Mouse (Mus musculus) neural tube, embryonic 15.5 days (tissue): ENCODE results near the gene Abca12. TPM values are rescaled to one million over a fixed set of nuclear protein-coding genes. Genes with fewer than 3 reads are reported as not detected.

Experiments used
- ATAC-seq: fragments of 200-750 bp; cut with Nextera tagmentation; 2 replicates; pipeline ENCODE4 v1.8.0; 2017; ENCODE audit warnings: mild to moderate bottlenecking, moderate TSS enrichment, moderate library complexity; ENCODE audit not compliant: low FRiP score
- H3K27ac ChIP-seq: fragments of 300-500 bp; sonication (generic); replicated peaks from 2 replicates; pipeline ENCODE4 v1.5.1; 2015; ENCODE audit warnings: mild to moderate bottlenecking, inconsistent platforms
- H3K27me3 ChIP-seq: fragments of 300-500 bp; sonication (generic); replicated peaks from 2 replicates; pipeline ENCODE4 v1.6.1; 2015; ENCODE audit warnings: inconsistent platforms
- H3K36me3 ChIP-seq: fragments of 300-500 bp; sonication (generic); 2 replicates; pipeline ENCODE4 v1.6.1; 2015; ENCODE audit warnings: inconsistent platforms
- H3K4me1 ChIP-seq: fragments of 300-500 bp; sonication (generic); 2 replicates; pipeline ENCODE4 v1.6.1; 2015; ENCODE audit warnings: inconsistent platforms
- H3K4me2 ChIP-seq: fragments of 300-500 bp; sonication (generic); 2 replicates; pipeline ENCODE4 v1.6.1; 2015; ENCODE audit warnings: inconsistent platforms, mild to moderate bottlenecking, moderate library complexity
- H3K4me3 ChIP-seq: fragments of 300-500 bp; sonication (generic); replicated peaks from 2 replicates; pipeline ENCODE4 v1.5.1; 2015; ENCODE audit warnings: mild to moderate bottlenecking, inconsistent platforms
- H3K9ac ChIP-seq: fragments of 300-500 bp; sonication (generic); replicated peaks from 2 replicates; pipeline ENCODE4 v1.6.1; 2015; ENCODE audit warnings: mild to moderate bottlenecking, inconsistent platforms
- H3K9me3 ChIP-seq: fragments of 300-500 bp; sonication (generic); replicated peaks from 2 replicates; pipeline ENCODE4 v1.6.1; 2016; ENCODE audit warnings: inconsistent platforms
- WGBS: fragments of 180-500 bp; shearing (Covaris S2); methylation state at CpG from one replicate; pipeline ENCODE4 v1.1.7; 2015; ENCODE audit warnings: mixed read lengths; 5-methylcytosine and 5-hydroxymethylcytosine counted together
- polyA plus RNA-seq: library from polyadenylated mRNA; unstranded; fragments of >200 nt; fragmentation: Nextera tagmentation; extraction: Ambion mirVana; gene quantifications from 2 replicates; pipeline ENCODE4 v1.2.1, GENCODE M21; 2015

Abca12 gene
- polyA plus RNA-seq, 1 experiment from 2014 or later: 0.12 TPM

GRCm38 (mm10) chr1:71266630-71267029, 148.1 kb downstream of the Abca12 start:
- H3K9me3 ChIP-seq: no peaks in the 10 kb centered on the region
- 71% methylated on average over 8 of the region's 8 CpGs for WGBS
- no peak overlapping the region for H3K27ac ChIP-seq
- ATAC-seq: no peak
- H3K4me2 ChIP-seq: no peak overlapping the region
- no peaks in the 10 kb centered on the region for H3K27me3 ChIP-seq
- H3K4me1 ChIP-seq: no peaks in the 10 kb centered on the region
- no peaks in the 10 kb centered on the region for H3K36me3 ChIP-seq
- no peak overlapping the region for H3K9ac ChIP-seq
- H3K4me3 ChIP-seq: no peak overlapping the region

DNA sequence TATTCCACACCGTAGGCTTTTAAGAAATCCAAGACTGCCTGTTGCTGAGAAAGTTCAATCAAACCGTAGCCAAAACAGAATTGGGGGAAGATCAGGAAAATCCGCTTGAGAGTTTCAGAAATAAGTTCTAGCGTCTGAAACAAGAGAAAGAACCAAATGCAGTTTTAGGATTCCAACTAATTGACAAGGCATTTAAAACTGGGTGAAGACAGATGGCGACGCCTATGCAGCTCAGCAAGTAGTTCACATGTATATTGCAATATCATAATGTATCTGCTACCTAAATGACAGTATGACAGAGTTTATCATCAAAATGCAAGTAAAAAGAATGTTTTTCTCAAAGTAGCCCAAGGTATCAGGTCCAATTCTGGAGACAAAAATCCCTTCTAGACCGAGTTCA, 151.2 kb downstream of the Abca12 start:
- no peak overlapping the region for H3K9ac ChIP-seq
- H3K27ac ChIP-seq: no peak overlapping the region
- no peaks in the 10 kb centered on the region for H3K9me3 ChIP-seq
- no peak overlapping the region for H3K4me2 ChIP-seq
- H3K4me1 ChIP-seq: no peaks in the 10 kb centered on the region
- 95% methylated on average over 7 of the region's 7 CpGs for WGBS
- no peak overlapping the region for H3K4me3 ChIP-seq
- ATAC-seq: no peak
- no peaks in the 10 kb centered on the region for H3K27me3 ChIP-seq
- no peaks in the 10 kb centered on the region for H3K36me3 ChIP-seq

- Histone ChIP-seq H3K27me3 (no peaks in the 10 kb centered on the region), H3K4me3 (no peak overlapping the region), H3K4me2 (no peak overlapping the region), H3K9me3 (no peaks in the 10 kb centered on the region), H3K36me3 (no peaks in the 10 kb centered on the region), H3K9ac (no peak overlapping the region), H3K27ac (no peak overlapping the region), H3K4me1 (no peaks in the 10 kb centered on the region)
- WGBS: 51% methylated on average over 3 of the region's 3 CpGs
- ATAC-seq: no peak
These were observed 170.1 kb downstream of the Abca12 start for GRCm38 (mm10) chr1:71244647-71245046.

- Histone ChIP-seq H3K4me3 (no peak overlapping the region), H3K9ac (no peak overlapping the region), H3K36me3 (no peaks in the 10 kb centered on the region), H3K4me1 (no peaks in the 10 kb centered on the region), H3K9me3 (no peaks in the 10 kb centered on the region), H3K27me3 (no peaks in the 10 kb centered on the region), H3K27ac (no peak overlapping the region), H3K4me2 (no peak overlapping the region)
- 78% methylated on average over 1 of the region's 1 CpGs for WGBS
- ATAC-seq: no peak
These were observed 173.3 kb downstream of the Abca12 start for GRCm38 (mm10) chr1:71241396-71241795.

DNA sequence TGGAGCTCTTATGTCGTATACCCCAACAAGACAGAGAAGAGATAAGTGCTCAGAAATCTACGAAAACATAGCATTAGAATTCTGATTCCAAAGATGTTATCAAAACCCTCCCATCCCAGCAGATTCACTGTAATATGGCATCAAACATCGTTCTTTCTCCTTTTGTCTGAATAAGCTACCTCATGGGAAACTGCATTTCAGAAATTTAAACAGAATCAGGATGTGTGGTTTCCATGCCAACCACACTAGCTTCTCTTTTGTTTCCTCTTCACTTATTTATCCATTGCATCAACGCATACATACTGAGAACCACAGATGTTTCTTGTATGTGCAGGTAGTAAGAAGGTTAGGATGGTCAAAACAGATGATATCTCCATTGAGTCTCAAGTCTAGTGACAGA, 175.1 kb downstream of the Abca12 start:
- H3K9ac ChIP-seq: no peak overlapping the region
- 77% methylated on average over 4 of the region's 4 CpGs for WGBS
- H3K4me3 ChIP-seq: no peak overlapping the region
- no peaks in the 10 kb centered on the region for H3K4me1 ChIP-seq
- no peak overlapping the region for H3K4me2 ChIP-seq
- no peaks in the 10 kb centered on the region for H3K27me3 ChIP-seq
- H3K27ac ChIP-seq: no peak overlapping the region
- no peaks in the 10 kb centered on the region for H3K36me3 ChIP-seq
- no peak for ATAC-seq
- H3K9me3 ChIP-seq: no peaks in the 10 kb centered on the region

DNA sequence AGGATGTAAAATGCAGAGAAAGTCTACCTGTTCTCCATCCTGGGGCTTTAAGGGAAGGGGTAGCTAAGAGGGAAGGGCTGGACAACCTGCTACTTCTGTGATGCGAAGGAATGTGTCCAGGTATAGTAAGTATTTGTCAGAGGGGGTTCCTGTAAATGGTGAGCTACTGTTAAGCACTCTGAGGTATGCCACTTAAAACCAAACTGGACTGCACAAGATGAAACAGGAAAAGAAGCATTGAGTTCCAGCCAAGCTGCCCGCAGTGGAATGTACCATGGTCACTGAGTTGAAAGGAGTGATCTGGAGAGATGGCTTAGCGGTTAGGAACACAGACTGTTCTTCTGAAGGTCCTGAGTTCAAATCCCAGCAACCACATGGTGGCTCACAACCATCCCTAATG, 179.4 kb downstream of the Abca12 start:
- Histone ChIP-seq H3K36me3 (no peaks in the 10 kb centered on the region), H3K9me3 (no peaks in the 10 kb centered on the region), H3K27me3 (no peaks in the 10 kb centered on the region), H3K9ac (no peak overlapping the region), H3K27ac (no peak overlapping the region), H3K4me2 (no peak overlapping the region), H3K4me1 (no peaks in the 10 kb centered on the region), H3K4me3 (no peak overlapping the region)
- WGBS: 93% methylated on average over 3 of the region's 3 CpGs
- ATAC-seq: no peak

DNA sequence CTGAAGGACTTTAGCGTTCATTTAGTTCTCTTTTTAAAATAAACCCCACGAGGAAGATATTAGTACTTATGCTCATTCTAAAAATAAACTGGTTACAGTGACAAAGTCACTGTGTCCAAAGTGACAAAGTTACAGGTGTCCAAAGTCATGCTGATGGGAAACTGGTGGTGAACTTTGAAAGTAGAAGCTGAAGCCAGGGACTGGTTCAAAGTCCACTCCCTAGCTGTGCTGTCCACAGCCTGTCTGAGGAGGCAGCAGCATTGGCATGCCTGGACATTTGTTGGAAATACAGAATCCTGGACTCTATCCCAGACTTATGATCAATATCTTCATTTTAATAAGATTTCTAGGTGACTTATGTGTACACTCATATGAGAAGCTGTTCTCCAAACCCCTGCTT, 183.5 kb downstream of the Abca12 start:
- H3K27ac ChIP-seq: no peak overlapping the region
- 89% methylated on average over 2 of the region's 2 CpGs for WGBS
- H3K4me1 ChIP-seq: no peaks in the 10 kb centered on the region
- H3K4me3 ChIP-seq: no peak overlapping the region
- no peaks in the 10 kb centered on the region for H3K9me3 ChIP-seq
- H3K36me3 ChIP-seq: no peaks in the 10 kb centered on the region
- H3K4me2 ChIP-seq: no peak overlapping the region
- H3K9ac ChIP-seq: no peak overlapping the region
- no peak for ATAC-seq
- H3K27me3 ChIP-seq: no peaks in the 10 kb centered on the region

DNA sequence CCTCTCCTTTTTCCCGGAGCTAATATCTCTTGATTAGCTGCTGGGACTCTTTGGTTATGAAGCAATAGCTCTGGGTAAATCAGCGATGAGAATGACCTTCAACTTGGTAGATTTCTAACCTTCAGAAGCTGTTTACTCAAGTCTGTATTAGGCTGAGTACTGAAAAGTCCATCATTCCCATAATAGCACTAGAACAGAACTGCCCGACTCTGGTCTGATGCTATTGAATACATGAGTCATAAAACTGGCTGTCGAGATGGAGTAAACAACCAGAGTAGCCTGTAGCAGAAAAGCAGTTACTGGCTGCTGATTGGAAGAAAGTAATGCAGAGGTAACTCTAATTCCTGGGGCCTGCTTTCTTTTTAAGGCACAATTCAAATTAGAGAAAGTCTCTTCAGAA, 211.1 kb downstream of the Abca12 start:
- H3K36me3 ChIP-seq: no peaks in the 10 kb centered on the region
- H3K4me1 ChIP-seq: no peaks in the 10 kb centered on the region
- no peak overlapping the region for H3K9ac ChIP-seq
- H3K9me3 ChIP-seq: no peaks in the 10 kb centered on the region
- no peaks in the 10 kb centered on the region for H3K27me3 ChIP-seq
- no peak overlapping the region for H3K27ac ChIP-seq
- WGBS: 64% methylated on average over 4 of the region's 4 CpGs
- H3K4me3 ChIP-seq: no peak overlapping the region
- H3K4me2 ChIP-seq: no peak overlapping the region
- no peak for ATAC-seq

- no peak overlapping the region for H3K4me2 ChIP-seq
- no peak for ATAC-seq
- no peaks in the 10 kb centered on the region for H3K9me3 ChIP-seq
- no peaks in the 10 kb centered on the region for H3K27me3 ChIP-seq
- no peaks in the 10 kb centered on the region for H3K4me1 ChIP-seq
- WGBS: 89% methylated on average over 6 of the region's 6 CpGs
- H3K27ac ChIP-seq: no peak overlapping the region
- H3K36me3 ChIP-seq: no peaks in the 10 kb centered on the region
- H3K4me3 ChIP-seq: no peak overlapping the region
- no peak overlapping the region for H3K9ac ChIP-seq
These were observed 218.5 kb downstream of the Abca12 start for GRCm38 (mm10) chr1:71196191-71196590.

- Histone ChIP-seq H3K27ac (no peak overlapping the region), H3K9ac (no peak overlapping the region), H3K27me3 (no peaks in the 10 kb centered on the region), H3K4me1 (no peaks in the 10 kb centered on the region), H3K9me3 (no peaks in the 10 kb centered on the region), H3K36me3 (no peaks in the 10 kb centered on the region), H3K4me3 (no peak overlapping the region), H3K4me2 (no peak overlapping the region)
- no peak for ATAC-seq
- 87% methylated on average over 4 of the region's 4 CpGs for WGBS
These were observed 219.4 kb downstream of the Abca12 start for GRCm38 (mm10) chr1:71195333-71195732.

- Histone ChIP-seq H3K9me3 (no peaks in the 10 kb centered on the region), H3K36me3 (no peaks in the 10 kb centered on the region), H3K27ac (no peak overlapping the region), H3K4me3 (no peak overlapping the region), H3K4me2 (no peak overlapping the region), H3K9ac (no peak overlapping the region), H3K27me3 (no peaks in the 10 kb centered on the region), H3K4me1 (no peaks in the 10 kb centered on the region)
- no peak for ATAC-seq
- WGBS: 45% methylated on average over 1 of the region's 1 CpGs
These were observed 220.8 kb downstream of the Abca12 start for GRCm38 (mm10) chr1:71193931-71194330.
